Mouse (Mus musculus) brain, embryonic 18.5 days (tissue): ENCODE data around the gene Rcc1l.

Experiments used
- DNase-seq: peaks from one replicate; pipeline ENCODE4 v3.0.0-alpha.2; 2012; ENCODE audit warnings: low read depth, low spot score

The Rcc1l gene

DNA sequence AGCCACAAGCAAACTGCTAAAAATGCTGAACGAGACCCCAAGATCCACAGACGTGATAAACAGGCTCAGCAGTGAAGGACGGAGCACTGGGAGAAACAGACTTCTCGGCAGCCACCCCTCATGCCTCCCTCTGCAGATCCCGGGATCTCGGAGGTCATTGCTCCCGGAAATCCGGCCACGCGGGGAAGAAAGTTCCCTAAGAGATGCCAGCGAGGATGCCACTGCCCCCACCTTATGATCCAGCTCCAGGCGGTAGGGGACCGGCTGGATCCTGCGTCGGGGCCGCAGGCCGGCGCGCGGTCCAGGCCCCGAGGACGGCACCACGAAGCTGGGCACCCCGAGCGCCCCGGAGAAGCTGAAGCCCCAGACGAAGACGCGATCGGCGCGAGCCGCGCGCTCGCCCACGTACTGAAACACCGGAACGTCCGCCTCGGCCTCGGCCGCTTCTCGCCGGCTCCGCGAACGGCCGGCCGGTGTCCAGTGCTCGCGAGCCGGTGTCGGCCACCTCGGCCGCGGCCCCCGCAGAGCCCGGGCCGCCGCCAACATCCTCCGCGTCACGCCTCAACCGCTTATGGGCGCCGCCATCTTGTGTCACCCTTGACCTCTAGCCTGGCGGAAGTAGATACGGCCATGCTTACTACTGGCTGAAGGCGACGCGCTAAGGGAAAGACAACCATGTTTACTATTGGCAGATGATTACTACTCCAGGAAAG lies at the start of gene Rcc1l:
Rcc1l (minus strand) TSS at position 606 of the 713 bp plus-strand sequence.
- DNase-seq, result peak; percentile 84

DNA sequence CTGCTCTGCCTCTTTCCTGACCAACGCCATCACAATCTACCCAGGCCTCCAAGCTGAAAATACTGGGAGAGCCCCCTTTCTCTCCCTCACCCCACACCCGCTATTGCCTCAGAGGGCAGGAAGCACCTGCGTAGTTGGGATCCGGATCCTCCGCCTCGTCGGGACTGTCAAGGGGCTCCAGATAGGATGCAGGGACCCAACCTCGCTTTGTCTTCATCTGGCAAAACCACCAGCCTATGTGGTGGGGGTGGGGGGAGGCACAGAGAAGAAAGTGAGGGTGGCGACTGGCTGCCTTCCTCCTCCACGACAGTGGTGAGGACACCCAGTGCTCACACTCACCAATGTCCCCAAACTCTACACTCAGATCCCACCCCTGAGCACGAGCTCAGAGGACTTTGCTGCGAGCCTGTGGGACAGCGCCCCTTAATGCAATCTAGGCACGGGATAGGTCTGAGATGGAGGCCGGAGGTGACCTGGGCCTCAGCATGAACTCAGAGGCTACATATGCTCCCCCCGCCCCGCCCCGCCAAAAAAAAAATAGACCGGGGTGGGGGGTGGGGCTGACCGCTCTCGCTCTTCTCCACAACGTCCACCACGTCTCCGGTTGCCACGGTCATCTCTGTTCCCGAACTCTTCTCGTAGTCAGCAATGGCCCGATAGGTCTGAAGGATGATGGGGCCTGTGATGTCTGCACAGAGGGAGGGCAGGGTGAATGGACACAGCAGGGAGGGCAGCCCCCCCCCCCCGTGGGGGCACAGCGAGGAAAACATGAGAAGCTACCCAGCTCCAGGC lies 48.7 kb upstream of the Rcc1l start:
- DNase-seq, result no peak

DNA sequence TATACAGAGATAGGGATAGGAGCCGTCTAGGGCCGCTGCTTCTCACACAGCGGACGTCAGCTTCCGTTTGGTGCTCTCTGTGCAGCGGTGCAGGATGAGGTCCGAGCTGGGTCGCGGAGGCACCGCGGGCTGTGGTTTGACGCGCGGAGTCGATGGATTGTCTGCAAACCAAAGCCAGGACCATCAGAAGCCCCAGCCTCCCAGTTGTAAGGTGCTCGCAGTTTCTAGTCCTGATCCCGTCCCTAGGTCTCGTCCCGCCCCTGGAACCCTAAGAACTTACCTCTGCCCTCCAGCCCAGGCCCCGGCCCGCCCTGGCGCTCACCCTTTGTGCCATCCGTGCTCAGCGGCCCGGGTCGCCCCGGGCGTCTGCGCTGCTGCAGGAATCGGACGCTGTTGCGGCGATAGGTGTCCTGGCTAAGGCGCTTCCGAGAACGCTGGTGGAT lies 45.2 kb upstream of the Rcc1l start:
- no peak for DNase-seq

DNA sequence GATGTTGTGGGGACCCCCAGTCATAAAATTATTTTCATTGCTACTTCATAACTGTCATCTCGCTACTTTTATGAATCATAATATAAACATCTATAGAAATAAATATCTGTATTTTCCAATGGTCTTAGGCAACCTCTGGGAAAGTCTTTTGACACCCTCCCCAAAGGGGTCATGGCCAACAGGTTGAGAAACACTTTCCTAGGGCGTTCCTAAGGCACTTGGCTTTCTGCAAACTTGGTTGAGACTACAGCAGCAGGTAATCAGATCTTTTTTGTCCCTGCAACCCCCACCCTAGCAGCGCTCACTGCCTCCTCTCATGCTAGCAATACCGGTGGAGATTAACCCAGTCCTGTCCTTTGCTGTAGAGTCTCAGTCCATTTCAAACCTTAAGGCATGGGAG lies 44.7 kb upstream of the Rcc1l start:
- DNase-seq, result no peak

DNA sequence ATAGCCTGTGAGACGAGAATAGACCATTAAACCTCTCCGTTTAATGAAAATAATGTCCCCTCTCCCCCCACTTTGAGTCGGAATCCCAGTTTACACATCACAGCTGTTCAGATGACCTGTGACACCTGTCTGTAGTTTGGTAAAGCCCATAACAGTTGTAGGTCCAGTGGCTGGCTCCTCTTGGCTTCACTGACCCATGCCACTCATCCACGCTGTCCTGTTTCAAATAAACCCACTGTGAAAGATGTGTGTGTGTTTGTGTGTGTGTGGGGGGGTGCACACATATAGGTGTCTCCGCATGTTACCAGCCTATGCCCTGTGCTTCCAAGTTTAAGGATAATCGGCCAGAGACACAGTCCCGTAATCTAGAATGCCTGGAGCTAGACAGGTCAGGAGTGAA lies 41.3 kb upstream of the Rcc1l start:
- DNase-seq, result no peak

DNA sequence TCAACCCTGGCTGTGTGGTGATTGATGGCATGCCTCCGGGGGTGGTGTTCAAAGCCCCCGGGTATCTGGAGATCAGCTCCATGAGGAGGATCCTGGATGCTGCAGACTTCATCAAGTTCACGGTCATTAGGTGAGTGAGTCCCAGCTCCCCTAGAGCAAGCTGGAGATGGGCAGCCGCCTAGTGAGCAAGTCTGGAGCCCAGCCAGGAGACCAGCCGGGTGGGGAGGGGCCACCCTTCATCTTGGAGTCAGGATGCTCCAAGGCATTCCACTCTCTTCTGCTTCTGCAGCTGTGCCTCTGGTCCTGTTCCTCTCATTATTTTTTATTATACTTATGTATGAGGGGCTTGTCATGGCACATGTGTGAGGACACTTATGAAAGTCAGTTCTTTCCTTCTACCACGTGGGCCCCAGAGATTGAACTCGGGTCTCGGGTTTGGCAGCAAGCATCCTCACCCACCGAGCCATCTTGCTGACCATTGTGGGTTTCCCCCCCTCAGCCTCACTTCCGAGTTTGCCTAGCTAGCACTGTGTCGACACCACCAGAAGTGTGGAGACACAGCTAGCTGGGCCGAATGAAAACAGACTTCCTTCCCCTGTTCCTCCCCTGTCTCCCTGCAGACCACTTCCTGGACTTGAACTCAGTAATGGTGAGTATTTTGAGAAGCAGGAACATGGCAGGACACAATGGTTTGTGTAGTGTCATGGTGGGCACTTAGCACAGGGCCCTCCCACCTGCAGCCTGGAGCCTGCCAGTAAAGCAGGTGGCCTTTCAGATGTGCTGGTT lies 37.6 kb upstream of the Rcc1l start:
- no peak for DNase-seq

DNA sequence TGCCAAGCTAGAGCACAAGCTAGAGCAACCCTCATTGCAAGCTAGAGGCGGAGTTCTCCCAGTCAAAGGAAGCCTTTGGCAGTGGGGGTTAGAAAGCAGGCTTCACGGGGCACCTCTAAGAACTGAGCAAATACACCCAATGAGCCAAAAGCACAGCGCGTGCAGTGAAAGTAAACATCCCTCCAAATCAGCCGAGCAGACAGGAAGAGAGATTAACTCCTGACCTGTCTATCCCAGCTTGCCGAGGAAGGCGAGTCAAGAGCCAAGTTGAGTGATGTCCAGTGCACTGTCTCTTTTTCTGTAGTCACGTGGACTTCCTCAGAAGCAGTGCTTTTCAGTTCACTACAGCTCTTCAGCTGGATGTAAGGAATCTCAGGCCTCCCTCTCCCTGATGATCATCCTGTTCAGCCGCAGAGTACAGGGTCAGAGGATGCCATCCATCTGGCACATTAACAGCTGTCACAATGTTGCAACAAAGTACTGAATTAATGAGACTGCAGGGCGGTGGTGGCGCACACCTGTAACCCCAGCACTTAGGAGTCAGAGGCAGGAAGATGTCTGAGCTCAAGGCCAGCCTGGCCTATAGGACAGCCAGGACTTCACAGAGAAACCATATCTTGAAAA lies 33.5 kb upstream of the Rcc1l start:
- no peak for DNase-seq

DNA sequence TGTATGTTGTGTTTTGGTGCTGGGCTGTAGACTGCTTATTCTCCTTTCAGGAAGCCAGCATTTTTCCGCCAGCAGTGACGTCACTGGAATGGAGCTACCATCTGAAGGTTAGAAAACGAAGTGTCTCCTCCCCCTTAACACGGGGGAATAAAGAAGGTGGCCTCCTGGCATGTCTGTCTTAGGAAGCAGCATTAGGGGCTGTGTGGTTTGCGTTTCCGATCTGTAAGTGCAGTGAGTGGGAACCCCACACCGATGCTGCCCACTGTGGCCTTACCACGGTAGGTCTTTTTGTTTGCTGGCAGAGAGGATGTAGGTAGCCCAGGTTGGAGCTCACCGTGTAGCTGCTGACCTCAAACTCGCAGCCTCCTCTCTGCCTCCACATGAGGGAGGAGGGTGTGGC lies 30.1 kb upstream of the Rcc1l start:
- DNase-seq, result no peak

DNA sequence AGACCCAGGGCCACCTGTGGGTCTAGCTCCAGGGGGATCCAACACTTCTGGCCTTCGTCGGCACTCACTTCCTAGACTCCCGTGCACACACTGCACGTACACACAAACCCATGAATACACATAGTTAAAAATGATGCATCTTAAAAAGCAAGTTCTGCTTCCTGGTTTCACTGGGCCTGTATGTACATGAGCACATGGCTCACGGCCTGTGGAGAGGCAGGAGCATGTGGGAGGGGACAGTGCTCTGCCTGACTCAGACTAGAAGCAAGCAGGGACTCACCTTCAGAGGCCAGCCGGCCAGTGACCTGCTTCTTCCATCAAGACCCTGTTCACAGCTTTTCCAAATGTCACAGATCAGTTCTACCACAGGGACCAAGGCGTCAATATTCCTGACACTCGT lies 17.1 kb upstream of the Rcc1l start:
- DNase-seq, result no peak

DNA sequence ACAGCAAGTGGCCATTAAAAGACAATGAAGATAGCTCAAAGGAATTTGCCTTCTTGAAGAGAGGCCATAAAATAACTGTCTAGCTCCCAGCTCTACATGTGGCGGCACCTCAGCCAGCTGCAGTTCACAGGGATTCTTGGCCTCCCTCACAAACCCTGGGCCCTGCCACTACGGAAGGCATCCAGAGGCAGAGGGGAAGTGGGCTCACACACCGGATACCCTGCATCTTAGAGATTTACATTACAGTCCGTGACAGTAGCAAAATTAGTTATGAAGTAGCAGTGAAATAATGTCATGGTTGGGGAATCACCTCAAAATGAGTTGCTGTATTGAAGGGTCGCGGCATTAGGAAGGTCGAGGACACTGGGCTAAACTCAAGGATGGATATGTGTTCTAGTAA lies 12.0 kb upstream of the Rcc1l start:
- DNase-seq, result no peak

DNA sequence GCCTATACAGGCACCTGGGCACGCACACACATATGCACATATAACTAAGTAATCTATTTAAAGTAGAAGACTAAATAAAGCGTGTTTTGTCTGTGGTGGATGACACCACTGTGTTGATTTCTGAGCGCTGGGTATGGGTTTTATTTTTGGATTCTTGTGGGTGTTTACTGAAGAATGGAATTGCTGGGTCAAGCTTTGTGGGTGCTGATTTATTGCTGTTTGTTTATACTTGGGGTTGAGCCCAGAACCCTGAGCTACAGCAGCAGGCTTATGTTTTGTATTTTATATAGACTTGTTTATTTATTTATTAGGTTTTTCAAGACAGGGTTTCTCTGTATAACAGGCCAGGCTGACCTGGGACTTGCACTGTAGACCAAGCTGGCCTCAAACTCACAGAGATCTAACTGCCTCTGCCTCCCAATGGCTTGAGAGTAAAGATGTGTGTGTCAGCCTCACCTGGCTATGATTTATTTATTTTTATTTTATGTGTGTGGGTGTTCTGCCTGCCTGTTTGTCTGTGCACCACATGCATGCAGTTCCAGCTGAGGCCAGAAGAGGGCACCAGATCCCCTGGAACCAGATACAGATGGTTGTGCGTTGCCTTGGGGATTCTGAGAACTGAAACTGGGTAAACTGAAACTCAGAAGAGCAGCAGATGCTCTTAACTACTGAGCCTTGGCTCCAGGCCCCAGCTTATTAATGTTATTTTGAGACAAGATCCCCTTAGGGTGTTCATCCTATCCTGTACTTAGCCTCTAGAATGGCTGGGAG lies 10.6 kb upstream of the Rcc1l start:
- DNase-seq, result no peak

DNA sequence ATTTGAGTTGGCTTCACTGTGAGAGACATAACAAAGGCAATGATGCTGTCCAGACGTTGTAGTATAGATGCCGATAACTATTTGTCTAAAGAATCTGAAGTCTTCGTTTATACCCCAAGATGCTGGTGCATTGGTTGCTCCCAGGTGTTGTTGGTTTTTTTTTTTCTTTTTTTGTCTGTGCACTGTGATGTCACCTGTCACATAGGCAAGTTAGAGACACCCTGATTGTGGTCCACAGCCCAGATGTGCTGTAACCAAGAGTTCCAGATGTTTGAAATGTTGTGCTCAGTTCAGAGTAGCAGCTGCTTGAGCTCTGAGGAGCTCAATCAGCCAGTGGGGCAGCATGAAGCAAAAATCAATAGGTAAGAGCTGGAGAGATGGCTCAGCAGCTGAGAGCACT lies 9.5 kb upstream of the Rcc1l start:
- DNase-seq, result no peak

DNA sequence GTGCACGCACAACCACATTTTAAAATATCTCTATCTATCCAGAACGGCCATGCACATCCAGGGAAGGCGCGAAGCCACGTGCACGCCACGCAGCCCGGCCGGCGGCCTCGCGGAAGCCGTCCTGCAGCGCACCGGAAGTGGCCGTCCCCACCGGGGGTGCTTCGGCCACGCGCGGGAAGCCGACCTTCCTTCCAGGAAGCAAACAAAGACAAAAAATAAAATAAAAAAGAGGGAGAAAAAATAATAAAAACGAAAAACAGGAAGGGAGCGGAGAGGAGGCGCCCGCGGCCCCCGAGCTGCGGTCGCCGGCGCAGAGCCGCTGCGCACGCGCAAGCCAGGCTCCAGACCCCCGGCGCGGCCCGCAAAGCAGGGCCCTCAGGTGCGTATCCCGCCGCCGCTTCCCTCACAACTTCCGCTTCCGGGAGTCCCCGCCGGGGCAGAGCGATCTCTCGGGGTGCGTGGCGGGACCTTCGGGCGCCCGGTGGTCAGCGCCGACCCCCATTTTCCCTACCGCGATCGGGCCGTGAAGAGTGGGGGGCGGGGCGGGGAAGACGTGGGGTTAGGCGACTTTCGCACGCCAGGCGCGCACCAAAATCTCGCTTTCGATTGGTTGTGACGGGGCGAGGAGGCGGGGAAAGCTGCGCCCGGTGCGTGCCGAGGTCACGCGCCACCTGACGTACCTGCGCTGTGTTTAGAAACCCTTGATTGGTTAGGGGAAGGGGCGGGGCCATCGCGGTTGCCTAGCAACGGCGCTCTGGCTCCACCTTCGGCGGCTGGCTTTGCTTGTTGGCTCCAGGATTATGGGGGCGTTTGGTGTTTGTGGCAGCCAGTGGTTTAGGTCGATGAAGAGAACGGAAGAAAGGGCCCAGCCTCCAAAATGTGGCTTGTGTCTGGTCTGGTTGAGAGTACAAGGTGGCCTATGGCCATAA lies 7.6 kb upstream of the Rcc1l start, which contains the start of gene Gtf2ird2:
Gtf2ird2 (plus strand) TSS at position 140 of the 929 bp plus-strand sequence.
- DNase-seq, result peak; percentile 96

DNA sequence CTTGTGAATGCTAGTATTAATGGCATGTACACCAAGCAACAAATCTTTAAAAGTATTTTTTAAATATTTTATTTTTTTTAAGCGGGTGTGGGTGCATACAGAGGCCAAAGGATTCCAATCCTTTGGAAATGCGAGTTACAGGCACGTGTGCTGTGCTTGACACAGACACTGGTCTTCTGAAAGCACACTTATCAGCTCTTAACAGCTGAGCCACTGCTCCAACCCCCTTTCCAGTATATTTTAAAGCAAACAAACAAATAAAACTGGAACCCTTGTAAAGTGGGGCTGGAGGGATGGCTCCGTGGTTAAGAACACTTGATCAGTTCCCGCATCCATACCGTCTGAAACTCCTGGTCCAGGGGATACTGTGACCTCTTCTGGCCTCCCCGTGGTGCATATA lies 6.6 kb upstream of the Rcc1l start:
- no peak for DNase-seq

DNA sequence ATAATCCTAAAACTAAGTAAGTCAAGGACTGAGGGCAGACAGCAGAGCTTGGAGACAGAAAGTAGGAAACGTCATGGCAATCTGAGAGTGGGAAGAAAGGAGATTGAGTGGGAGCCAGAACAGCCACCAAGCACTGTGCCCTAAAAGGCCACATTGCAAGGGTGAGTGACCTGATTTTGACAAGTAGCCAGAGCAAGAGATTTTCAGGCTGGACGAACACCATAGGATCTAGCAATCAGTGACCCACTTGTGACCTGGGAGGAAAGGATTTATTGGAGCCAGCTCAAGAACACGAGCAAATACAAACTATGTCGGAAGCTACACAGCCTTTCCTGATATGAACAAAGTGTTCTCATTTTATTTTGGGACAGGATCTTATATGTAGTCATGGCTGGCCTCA lies 6.2 kb upstream of the Rcc1l start:
- DNase-seq, result no peak

DNA sequence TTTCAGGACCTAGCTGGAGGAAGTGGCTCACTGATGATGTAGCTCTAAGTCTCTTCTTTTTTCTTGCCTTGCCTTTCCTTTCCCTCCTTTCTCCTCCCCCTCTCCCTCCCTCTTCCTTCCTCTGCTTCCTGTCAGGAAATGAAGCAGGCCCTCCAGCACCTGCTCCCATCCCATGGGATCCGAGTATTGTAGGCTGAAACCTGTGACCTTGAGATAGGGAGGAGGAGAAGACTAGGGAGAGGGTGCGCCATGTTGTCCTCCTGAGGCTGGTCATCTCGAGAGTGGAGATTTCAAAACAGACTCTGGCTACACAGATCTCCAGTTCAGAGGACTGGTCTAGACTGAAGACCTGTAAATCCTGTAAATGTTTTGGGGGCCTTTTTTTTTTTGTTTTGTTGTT lies 5.6 kb upstream of the Rcc1l start:
- DNase-seq, result no peak

DNA sequence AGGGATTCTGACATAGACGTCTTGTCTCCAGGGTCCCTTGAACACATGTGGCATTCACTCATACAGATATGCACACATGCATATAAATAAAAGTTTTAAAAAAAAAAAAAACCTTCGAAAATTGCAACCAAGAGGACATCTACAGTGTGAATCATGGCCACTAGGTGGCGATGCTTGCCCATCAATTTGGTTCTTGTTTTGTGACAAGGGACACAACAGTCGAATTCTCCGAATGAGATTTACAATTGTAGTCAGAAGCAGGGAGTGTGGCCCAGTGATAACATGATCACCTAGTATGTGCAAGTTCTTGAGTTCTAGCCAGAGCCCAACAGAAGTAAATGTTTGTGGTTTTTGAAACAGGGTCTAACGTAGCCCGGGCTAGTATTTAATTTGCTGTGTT lies 3.3 kb upstream of the Rcc1l start:
- peak; percentile 67 for DNase-seq

DNA sequence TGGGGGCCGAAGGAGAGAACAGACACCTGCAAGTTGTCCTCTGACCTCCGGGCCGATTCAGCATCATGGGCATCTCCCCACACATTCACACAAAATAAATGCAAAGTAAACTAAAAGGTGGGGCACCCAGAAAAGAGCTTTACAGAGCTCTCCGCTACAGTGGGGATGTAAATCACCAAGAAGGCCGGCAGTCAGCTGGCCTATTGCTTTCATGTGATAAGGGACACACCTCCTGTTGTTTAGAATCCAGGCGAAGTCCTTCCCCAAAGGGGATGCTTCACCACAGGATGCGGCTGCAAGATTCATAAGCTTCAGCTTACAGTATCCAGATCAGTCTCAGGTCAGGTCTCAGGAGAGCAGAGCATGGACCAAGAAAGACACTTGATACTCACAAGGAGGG lies 2.0 kb upstream of the Rcc1l start:
- DNase-seq, result no peak

DNA sequence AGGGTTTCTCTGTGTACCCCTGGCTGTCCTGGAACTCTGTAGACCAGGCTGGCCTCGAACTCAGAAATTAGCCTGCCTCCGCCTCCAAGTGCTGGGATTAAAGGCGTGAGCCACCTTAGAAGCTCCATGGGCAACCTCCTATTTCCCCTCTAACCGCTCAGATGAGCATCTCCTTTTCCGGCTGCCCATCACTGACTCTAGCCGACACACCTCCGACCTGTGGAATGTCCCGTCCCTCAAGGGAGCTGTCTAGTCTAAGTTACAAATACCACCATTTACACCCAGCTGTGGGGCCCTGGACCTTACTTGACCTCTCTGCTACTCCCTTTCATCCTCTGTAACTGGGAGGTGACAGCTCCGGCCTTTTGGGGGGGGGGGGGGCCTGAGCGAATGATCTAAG lies 878 bp downstream of the Rcc1l start:
- no peak for DNase-seq

DNA sequence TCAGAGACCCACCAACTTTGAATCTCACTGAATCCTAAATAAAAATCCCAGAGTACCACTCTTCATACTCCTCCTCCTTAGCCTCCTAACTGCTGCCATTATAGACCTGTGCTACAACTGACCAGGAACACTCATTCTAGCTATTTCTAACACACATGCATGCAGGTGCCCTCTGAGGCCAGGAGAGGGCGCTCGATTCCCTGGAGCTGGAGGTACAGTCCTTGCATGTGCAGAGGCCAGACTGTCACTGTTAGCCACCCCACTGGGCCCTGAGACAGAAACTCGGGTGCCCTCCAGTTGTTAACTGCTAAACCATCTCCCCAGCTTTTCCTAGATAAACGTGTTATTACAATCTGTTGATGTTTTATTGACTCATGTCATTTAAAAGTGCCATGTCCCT lies 3.4 kb downstream of the Rcc1l start:
- no peak for DNase-seq
